Mouse (Mus musculus) cerebellum, adult 2 months (tissue): ENCODE measurements at regions not wholly inside any gene's neighbourhood (a gene's known extent, or its start where the extent isn't known, plus 50 kb on each side); places are given as distances from the start of the nearest gene placed in this dataset.

Source experiments
- DNase-seq, 2 experiments: peaks; one replicate each; pipeline ENCODE4 v3.0.0; 2021
- H3K27ac ChIP-seq: fragments of 200-500 bp; 2 replicates; pipeline ENCODE4 v1.5.1; 2012; ENCODE audit warnings: low read length, control low read depth, inconsistent platforms; ENCODE audit not compliant: insufficient read depth
- H3K27me3 ChIP-seq: fragments of 200-500 bp; 2 replicates; pipeline ENCODE4 v1.6.1; 2012; ENCODE audit warnings: inconsistent platforms, mild to moderate bottlenecking, low read length, moderate library complexity; ENCODE audit not compliant: control insufficient read depth, insufficient read depth
- H3K4me1 ChIP-seq: fragments of 200-500 bp; 2 replicates; pipeline ENCODE4 v1.6.1; 2011; ENCODE audit warnings: low read length; ENCODE audit not compliant: control insufficient read depth, insufficient read depth
- H3K4me3 ChIP-seq: fragments of 200-500 bp; replicated peaks from 2 replicates; pipeline ENCODE3; 2011; ENCODE audit warnings: mild to moderate bottlenecking, low read depth, low read length, control low read depth; ENCODE audit not compliant: insufficient read depth
- CTCF ChIP-seq: fragments of 200-500 bp; IDR thresholded peaks from 2 replicates; pipeline ENCODE4 v1.5.1; 2011; ENCODE audit warnings: low read depth, mild to moderate bottlenecking, control low read depth, low read length, moderate library complexity, borderline replicate concordance; ENCODE audit not compliant: insufficient read depth
- POLR2A ChIP-seq: fragments of 200-500 bp; IDR thresholded peaks from 2 replicates; pipeline ENCODE4 v1.6.1; 2011; ENCODE audit warnings: low read length, control low read depth, borderline replicate concordance; ENCODE audit not compliant: insufficient read depth
- WGBS: fragments of 180-500 bp; shearing (Covaris S2); methylation state at CpG from one replicate; pipeline ENCODE4 v1.1.7; 2018; 5-methylcytosine and 5-hydroxymethylcytosine counted together

DNA sequence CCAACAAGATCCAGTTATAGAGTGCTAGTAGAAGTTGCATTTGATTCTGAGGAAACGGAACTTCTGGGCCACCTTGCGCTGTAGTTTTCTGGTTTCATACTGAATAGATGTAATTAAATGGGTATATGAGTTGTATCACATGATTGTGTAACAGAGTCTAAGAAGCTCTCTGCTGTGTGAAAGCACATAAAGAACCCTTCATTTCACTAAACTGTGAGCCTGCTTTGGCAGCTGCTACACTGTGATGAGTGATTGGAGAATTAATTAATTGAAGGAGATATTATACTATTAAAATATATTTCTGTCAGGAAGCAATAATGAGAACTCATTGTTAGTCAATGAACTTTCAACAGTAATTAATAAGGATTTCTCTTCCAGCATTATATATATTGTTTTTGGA, 369.8 kb upstream of the Fbxo33 start:
- Histone ChIP-seq H3K4me3 (no peak overlapping the region), H3K27ac (no peak overlapping the region), H3K27me3 (no peaks in the 10 kb centered on the region), H3K4me1 (no peaks in the 10 kb centered on the region)
- WGBS: 96% methylated on average over 2 of the region's 2 CpGs
- TF ChIP-seq CTCF: no peak
- TF ChIP-seq POLR2A: no peak
- DNase-seq: no peak

DNA sequence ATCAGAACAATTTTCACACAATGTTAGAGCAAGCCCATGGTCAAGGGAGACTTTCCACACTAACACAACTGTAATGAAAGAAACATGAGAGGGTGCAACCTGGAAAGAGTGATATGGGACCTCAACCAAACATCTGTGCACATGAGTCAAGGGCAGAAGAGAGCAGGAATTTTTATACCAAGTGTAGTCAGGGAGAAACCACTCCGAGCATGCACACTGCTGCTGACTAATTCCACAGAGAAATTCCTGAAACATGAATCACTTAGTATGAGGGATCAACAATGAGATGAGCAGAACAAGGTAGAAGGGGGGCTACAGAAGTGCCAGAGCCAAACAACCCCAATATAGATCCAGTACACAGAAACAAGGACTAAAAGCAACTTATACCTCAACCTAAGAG, 363.1 kb upstream of the Fbxo33 start:
- H3K4me1 ChIP-seq: no peaks in the 10 kb centered on the region
- DNase-seq: no peak
- WGBS: 87% methylated on average over 1 of the region's 1 CpGs

DNA sequence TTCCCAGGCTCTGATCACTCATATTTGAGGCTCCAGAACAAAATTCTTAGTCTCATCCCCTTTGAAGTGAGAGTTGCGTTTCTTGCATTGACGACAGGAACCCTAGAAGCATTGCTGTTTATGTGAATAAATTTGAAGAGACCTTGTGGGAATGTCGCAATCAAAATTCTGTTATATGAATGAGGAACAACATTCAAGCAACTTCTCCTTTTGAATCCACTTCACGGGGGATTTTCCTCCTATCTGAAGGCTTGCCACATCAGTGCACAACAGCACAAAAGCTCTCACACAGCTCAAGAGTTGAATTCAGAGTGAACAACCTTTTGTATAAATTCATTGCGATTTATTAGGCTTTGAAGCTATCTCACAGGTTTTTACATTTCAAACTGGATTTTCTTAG, 360.2 kb upstream of the Fbxo33 start:
- TF ChIP-seq POLR2A (no peak), CTCF (no peak)
- WGBS: 28% methylated on average over 5 of the region's 5 CpGs
- Histone ChIP-seq H3K4me3 (no peak overlapping the region), H3K4me1 (no peaks in the 10 kb centered on the region), H3K27ac (no peak overlapping the region), H3K27me3 (no peaks in the 10 kb centered on the region)
- no peak for DNase-seq

More for the DNA sequence above, 363.1 kb upstream of the Fbxo33 start:
- H3K27ac ChIP-seq: no peak overlapping the region
- no peak for TF ChIP-seq CTCF
- TF ChIP-seq POLR2A: no peak
- H3K4me3 ChIP-seq: no peak overlapping the region
- H3K27me3 ChIP-seq: no peaks in the 10 kb centered on the region

DNA sequence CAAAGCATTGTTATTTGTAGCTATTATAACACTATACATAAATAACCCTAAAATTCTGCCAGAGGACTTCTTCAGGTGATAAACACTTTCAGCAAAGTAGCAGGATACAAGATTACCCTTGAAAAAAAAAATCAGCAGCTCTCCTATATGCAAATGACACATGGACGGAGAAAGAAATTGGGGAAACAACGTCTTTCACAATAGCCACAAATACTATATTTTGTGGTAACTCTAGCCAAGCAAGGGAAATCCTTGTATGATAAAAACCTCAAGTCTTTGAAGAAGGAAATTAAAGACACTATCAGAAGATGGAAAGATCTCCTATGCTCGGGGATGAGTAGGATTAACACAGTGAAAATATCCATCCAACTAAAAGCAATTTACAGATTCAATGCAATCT, 344.4 kb upstream of the Fbxo33 start:
- no peak overlapping the region for H3K27ac ChIP-seq
- no peak overlapping the region for H3K4me3 ChIP-seq
- no peaks in the 10 kb centered on the region for H3K27me3 ChIP-seq
- TF ChIP-seq CTCF: no peak
- TF ChIP-seq POLR2A: no peak
- DNase-seq: no peak
- 91% methylated on average over 3 of the region's 3 CpGs for WGBS
- H3K4me1 ChIP-seq: no peaks in the 10 kb centered on the region

DNA sequence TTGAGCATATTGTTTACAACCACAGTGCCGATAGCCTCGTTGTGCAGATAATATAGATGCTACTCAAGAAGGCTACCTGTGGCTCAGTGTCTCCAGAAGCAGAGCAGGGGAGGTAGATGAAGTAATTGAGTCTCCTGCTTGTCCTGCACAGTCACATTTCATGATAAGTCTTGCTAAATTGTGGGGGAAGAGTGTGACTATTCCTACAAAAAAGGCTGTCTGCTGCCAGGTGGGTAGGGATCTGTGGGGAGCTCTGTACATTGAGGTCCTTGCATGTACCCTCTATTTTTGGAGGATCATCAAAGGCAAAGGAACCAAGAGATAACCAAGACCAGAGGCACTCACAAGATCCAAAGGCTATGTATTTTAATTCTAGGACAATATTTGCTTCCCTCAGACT, 320.3 kb upstream of the Fbxo33 start:
- no peak overlapping the region for H3K27ac ChIP-seq
- TF ChIP-seq POLR2A: no peak
- TF ChIP-seq CTCF: no peak
- 93% methylated on average over 2 of the region's 2 CpGs for WGBS
- no peak for DNase-seq
- no peak overlapping the region for H3K4me3 ChIP-seq
- no peaks in the 10 kb centered on the region for H3K27me3 ChIP-seq
- H3K4me1 ChIP-seq: no peaks in the 10 kb centered on the region

DNA sequence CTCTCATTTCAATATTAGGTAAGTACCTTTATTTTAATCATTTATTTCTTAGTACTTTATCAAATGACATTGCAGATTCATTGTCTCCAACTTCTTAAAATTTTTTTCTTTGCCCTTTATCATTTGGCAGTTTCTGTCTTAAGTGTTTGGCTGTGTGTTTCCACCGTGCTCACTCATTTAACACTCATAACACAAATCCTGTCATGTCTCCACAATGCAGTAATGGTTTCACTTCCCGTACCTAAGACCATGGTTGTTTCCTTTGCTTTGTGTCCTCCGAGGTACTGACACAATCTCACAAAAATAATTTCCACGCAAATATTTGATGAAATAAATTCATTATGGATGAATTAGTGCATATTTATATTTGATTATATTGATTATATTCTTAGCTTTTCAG, 311.0 kb upstream of the Fbxo33 start:
- no peaks in the 10 kb centered on the region for H3K27me3 ChIP-seq
- no peak overlapping the region for H3K4me3 ChIP-seq
- TF ChIP-seq POLR2A (no peak), CTCF (no peak)
- DNase-seq: no peak
- 86% methylated on average over 4 of the region's 4 CpGs for WGBS
- H3K4me1 ChIP-seq: no peaks in the 10 kb centered on the region
- H3K27ac ChIP-seq: no peak overlapping the region

DNA sequence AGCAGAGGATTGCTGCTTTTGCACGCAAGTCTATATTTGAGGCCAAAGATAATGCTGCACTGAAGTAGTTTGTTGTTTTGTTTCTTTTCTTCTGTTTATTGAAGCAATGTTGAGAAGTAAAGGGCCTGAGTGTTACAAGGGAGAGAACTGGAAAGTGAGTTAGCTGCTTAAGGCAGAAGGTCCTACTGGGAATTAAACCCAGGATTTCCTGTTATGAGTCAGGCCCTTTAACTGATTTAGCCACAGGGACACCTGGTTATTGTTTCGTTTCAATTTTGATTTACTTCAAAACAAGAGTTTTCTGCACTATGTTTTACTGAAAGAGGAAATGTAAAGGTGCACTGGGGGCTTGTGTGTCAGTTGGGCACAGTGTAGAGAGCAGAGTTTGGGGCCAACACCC, 303.8 kb upstream of the Fbxo33 start:
- Histone ChIP-seq H3K27ac (no peak overlapping the region), H3K4me3 (no peak overlapping the region), H3K4me1 (no peaks in the 10 kb centered on the region), H3K27me3 (no peaks in the 10 kb centered on the region)
- no peak for DNase-seq
- TF ChIP-seq POLR2A: no peak
- TF ChIP-seq CTCF: no peak
- 79% methylated on average over 2 of the region's 2 CpGs for WGBS

DNA sequence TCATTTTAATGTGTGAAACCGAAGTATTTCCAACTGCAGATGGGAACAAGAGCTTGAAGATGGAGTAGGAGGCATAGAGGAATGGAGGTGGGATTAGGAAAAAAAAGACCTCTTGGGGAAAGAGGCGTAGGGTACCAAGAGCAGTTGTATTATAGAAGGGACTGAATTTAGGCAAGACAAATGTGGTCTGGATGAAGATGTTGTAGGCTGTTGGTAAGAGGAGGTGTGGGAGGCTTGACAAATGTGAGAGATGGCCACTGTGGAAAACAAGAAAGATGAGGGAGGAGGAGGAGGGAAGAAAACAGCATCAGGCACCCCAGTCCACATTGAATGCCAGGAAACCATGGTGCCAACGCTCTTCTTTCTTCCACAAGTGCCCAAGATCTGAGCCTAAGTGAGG, 302.4 kb upstream of the Fbxo33 start:
- no peak overlapping the region for H3K4me3 ChIP-seq
- H3K27me3 ChIP-seq: no peaks in the 10 kb centered on the region
- H3K4me1 ChIP-seq: no peaks in the 10 kb centered on the region
- WGBS: 87% methylated on average over 3 of the region's 3 CpGs
- DNase-seq: no peak
- H3K27ac ChIP-seq: no peak overlapping the region
- no peak for TF ChIP-seq POLR2A
- TF ChIP-seq CTCF: no peak
